Mouse (Mus musculus) neural tube, embryonic 14.5 days (tissue): ENCODE results near the gene Hddc3. TPM values are rescaled to one million over a fixed set of nuclear protein-coding genes. Genes with fewer than 3 reads are reported as not detected.
"Not testable (repeated sequence)": the region's sequence is repeated elsewhere in the genome, so short reads cannot be mapped to it uniquely, and the experiment has no call there.

Experiments used
- ATAC-seq: fragments of 200-750 bp; cut with Nextera tagmentation; 2 replicates; pipeline ENCODE4 v1.8.0; 2017; ENCODE audit warnings: low read depth, mild to moderate bottlenecking, moderate TSS enrichment, moderate library complexity
- H3K27ac ChIP-seq: fragments of 300-500 bp; sonication (generic); 2 replicates; pipeline ENCODE4 v1.5.1; 2014; ENCODE audit warnings: low read depth, mild to moderate bottlenecking, control low read depth, low read length, moderate library complexity, mixed read lengths
- H3K27me3 ChIP-seq: fragments of 300-500 bp; sonication (generic); 2 replicates; pipeline ENCODE4 v1.6.1; 2014; ENCODE audit warnings: low read length; ENCODE audit not compliant: control insufficient read depth, insufficient read depth
- H3K36me3 ChIP-seq: fragments of 300-500 bp; sonication (generic); 2 replicates; pipeline ENCODE4 v1.6.1; 2014; ENCODE audit warnings: low read length, mixed read lengths; ENCODE audit not compliant: control insufficient read depth, insufficient read depth
- H3K4me1 ChIP-seq: fragments of 300-500 bp; sonication (generic); 2 replicates; pipeline ENCODE4 v1.6.1; 2014; ENCODE audit warnings: low read length; ENCODE audit not compliant: control insufficient read depth, insufficient read depth
- H3K4me2 ChIP-seq: fragments of 300-500 bp; sonication (generic); 2 replicates; pipeline ENCODE4 v1.6.1; 2014; ENCODE audit warnings: mild to moderate bottlenecking, low read depth, low read length, control low read depth
- H3K4me3 ChIP-seq: fragments of 300-500 bp; sonication (generic); 2 replicates; pipeline ENCODE4 v1.5.1; 2014; ENCODE audit warnings: low read depth, low read length, control low read depth, mixed read lengths
- H3K9ac ChIP-seq: fragments of 300-500 bp; sonication (generic); replicated peaks from 2 replicates; pipeline ENCODE4 v1.6.1; 2014; ENCODE audit warnings: low read depth, mild to moderate bottlenecking, control low read depth, low read length, mixed read lengths
- H3K9me3 ChIP-seq: fragments of 300-500 bp; sonication (generic); 2 replicates; pipeline ENCODE4 v1.6.1; 2016; ENCODE audit warnings: low read length; ENCODE audit not compliant: control insufficient read depth
- whole genome bisulfite sequencing: fragments of 180-500 bp; shearing (Covaris S2); extraction: QIAGEN DNeasy Blood & Tissue Kit; methylation state at CpG from one replicate; pipeline ENCODE4 v1.1.7; 2014; 5-methylcytosine and 5-hydroxymethylcytosine counted together
- polyA plus RNA-seq: library from polyadenylated mRNA; unstranded; fragments of >200 nt; fragmentation: Nextera tagmentation; extraction: Ambion mirVana; gene quantifications from 2 replicates; pipeline ENCODE4 v1.2.1, GENCODE M21; 2014

The Hddc3 gene
- polyA plus RNA-seq, 1 experiment from 2014 or later: 25.8 TPM

- ATAC-seq, H3K27me3 ChIP-seq: not testable (repeated sequence)
These were observed 53.5 kb downstream of the Hddc3 start for GRCm38 (mm10) chr7:80396427-80396826.

DNA sequence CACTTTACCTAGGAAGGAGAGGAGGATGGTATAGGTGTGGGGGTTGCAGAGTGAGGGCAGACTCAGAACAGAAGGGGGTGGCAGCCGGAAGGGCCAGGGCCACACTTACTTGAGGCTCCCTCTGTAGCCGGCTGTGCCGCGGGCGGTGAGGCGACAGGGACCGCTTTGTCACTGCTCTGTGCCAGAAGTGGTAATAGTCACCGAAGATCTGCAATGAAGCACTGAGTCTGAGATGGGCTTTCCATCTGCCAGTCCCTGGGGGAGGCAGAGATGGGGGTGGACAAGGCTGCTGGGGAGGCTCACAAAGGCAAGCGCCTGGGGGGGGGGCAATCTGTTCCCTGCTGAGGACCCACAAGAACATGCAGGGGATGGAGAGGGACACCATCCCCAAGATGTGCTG, 55.1 kb downstream of the Hddc3 start:
- no peaks in the 10 kb centered on the region for H3K9me3 ChIP-seq
- H3K4me2 ChIP-seq: no peak overlapping the region
- H3K27me3 ChIP-seq: no peaks in the 10 kb centered on the region; the same call in 1 of the 2 replicates
- no peak for ATAC-seq
- no peak overlapping the region for H3K27ac ChIP-seq
- H3K9ac ChIP-seq: no peak overlapping the region
- H3K36me3 ChIP-seq: peaks cover 24% of the 10 kb centered on the region
- 90% methylated on average over 9 of the region's 9 CpGs for WGBS
- no peak overlapping the region for H3K4me3 ChIP-seq
- H3K4me1 ChIP-seq: peaks cover 18% of the 10 kb centered on the region

More at GRCm38 (mm10) chr7:80396427-80396826, 53.5 kb downstream of the Hddc3 start:
- H3K9me3 ChIP-seq, H3K4me2 ChIP-seq, H3K27ac ChIP-seq, H3K4me3 ChIP-seq, H3K9ac ChIP-seq: not testable (repeated sequence)
- Histone ChIP-seq H3K4me1 (peaks cover 16% of the 10 kb centered on the region), H3K36me3 (peaks cover 38% of the 10 kb centered on the region)
- 91% methylated on average over 4 of the region's 4 CpGs for WGBS

GRCm38 (mm10) chr7:80398654-80399444, 55.9 kb downstream of the Hddc3 start:
- H3K9ac ChIP-seq: no peak overlapping the region
- no peak overlapping the region for H3K4me2 ChIP-seq
- no peak overlapping the region for H3K4me3 ChIP-seq
- H3K4me1 ChIP-seq: peaks cover 18% of the 10 kb centered on the region
- peaks cover 15% of the 10 kb centered on the region; the same call in 1 of the 2 replicates for H3K36me3 ChIP-seq
- no peak overlapping the region for H3K27ac ChIP-seq
- no peak for ATAC-seq
- 81% methylated on average over 9 of the region's 9 CpGs for WGBS
- H3K9me3 ChIP-seq: no peaks in the 10 kb centered on the region
- no peaks in the 10 kb centered on the region; the same call in 1 of the 2 replicates for H3K27me3 ChIP-seq

GRCm38 (mm10) chr7:80400099-80400498, 57.2 kb downstream of the Hddc3 start:
- 66% methylated on average over 5 of the region's 5 CpGs for WGBS
- Histone ChIP-seq H3K9me3 (no peaks in the 10 kb centered on the region), H3K9ac (no peak overlapping the region), H3K27me3 (no peaks in the 10 kb centered on the region; the same call in 1 of the 2 replicates), H3K27ac (no peak overlapping the region), H3K4me3 (no peak overlapping the region), H3K36me3 (0 out of 2 replicates have a peak, but pooled peaks cover 9% of the 10 kb centered on the region), H3K4me2 (no peak overlapping the region), H3K4me1 (peaks cover 18% of the 10 kb centered on the region)
- no peak for ATAC-seq

Other genes with a start within 250 kb of the Hddc3 start
- 189 and 215 TPM in 2 replicates for gene Idh2, start 227.7 kb upstream of the Hddc3 start, polyA plus RNA-seq
- gene Sema4b, start 156.3 kb upstream of the Hddc3 start, polyA plus RNA-seq: 18.7 and 25.7 TPM in 2 replicates
- 26.4 and 38.0 TPM in 2 replicates for gene Cib1, start 110.3 kb upstream of the Hddc3 start, polyA plus RNA-seq
- gene Gdpgp1, start 110.2 kb upstream of the Hddc3 start, polyA plus RNA-seq: 4.5 and 5.3 TPM in 2 replicates
- 3.1 and 4.2 TPM in 2 replicates for gene Ttll13, start 96.7 kb upstream of the Hddc3 start, polyA plus RNA-seq
- 66.2 and 70.2 TPM in 2 replicates for gene Ngrn, start 81.9 kb upstream of the Hddc3 start, polyA plus RNA-seq
- gene Vps33b, start 73.5 kb upstream of the Hddc3 start, polyA plus RNA-seq: 34.9 and 35.3 TPM in 2 replicates
- 21.5 and 24.9 TPM in 2 replicates for gene Prc1, start 48.7 kb upstream of the Hddc3 start, polyA plus RNA-seq
- gene Rccd1, start 18.6 kb upstream of the Hddc3 start, polyA plus RNA-seq: 13.7 and 20.1 TPM in 2 replicates
- 32.3 and 41.0 TPM in 2 replicates for gene Unc45a, start 2.1 kb upstream of the Hddc3 start, polyA plus RNA-seq
- gene Man2a2, start 28.3 kb downstream of the Hddc3 start, polyA plus RNA-seq: 22.9 and 23.6 TPM in 2 replicates
- 2.2 and 6.0 TPM in 2 replicates for gene Fes, start 44.8 kb downstream of the Hddc3 start, polyA plus RNA-seq
- gene Furin, start 62.3 kb downstream of the Hddc3 start, polyA plus RNA-seq: 5.3 TPM in 2 replicates
- gene Blm, start 192.0 kb downstream of the Hddc3 start, polyA plus RNA-seq: 10.2 and 11.2 TPM in 2 replicates